Mouse (Mus musculus): ENCODE measurements around the gene Hist2h2aa1. TPM values are rescaled to one million over a fixed set of nuclear protein-coding genes. Genes with fewer than 3 reads are reported as not detected.

The Hist2h2aa1 gene
- polyA plus RNA-seq, 1 experiment from 2014 or later, result 14.6 TPM

GRCm38 (mm10) chr3:96226695-96227648 lies 18.3 kb upstream of the Hist2h2aa1 start:
- no peak overlapping the region for H3K4me3 ChIP-seq (ENCODE audit: low read depth, low read length)
- ATAC-seq (ENCODE audit: low FRiP score) (no peak), DNase-seq (ENCODE audit: low spot score) (no peak)
- H3K27ac ChIP-seq (ENCODE audit: low read depth, low read length), result no peak overlapping the region
- H3K4me1 ChIP-seq (replicated peaks; ENCODE audit: control insufficient read depth, insufficient read depth, low read length), result peaks cover under 1% of the 10 kb centered on the region; the same call in 1 of the 2 replicates
- 74% methylated on average over 8 of the region's 8 CpGs for WGBS
- H3K9ac ChIP-seq (ENCODE audit: low read depth, low read length), result no peak overlapping the region
- H3K4me2 ChIP-seq (replicated peaks; ENCODE audit: low read depth, low read length), result no peak overlapping the region
- no peaks in the 10 kb centered on the region for H3K9me3 ChIP-seq (ENCODE audit: control insufficient read depth, low read length)
- no peaks in the 10 kb centered on the region for H3K36me3 ChIP-seq (ENCODE audit: control insufficient read depth, insufficient read depth, low read length)
- H3K27me3 ChIP-seq (ENCODE audit: control insufficient read depth, insufficient read depth, low read length), result no peaks in the 10 kb centered on the region

GRCm38 (mm10) chr3:96228828-96229227 lies 16.5 kb upstream of the Hist2h2aa1 start:
- no peaks in the 10 kb centered on the region for H3K27me3 ChIP-seq (ENCODE audit: control insufficient read depth, insufficient read depth, low read length)
- DNase-seq (ENCODE audit: low spot score), result no peak
- no peak overlapping the region for H3K9ac ChIP-seq (ENCODE audit: low read depth, low read length)
- no peak overlapping the region for H3K27ac ChIP-seq (ENCODE audit: low read depth, low read length)
- ATAC-seq (ENCODE audit: low FRiP score), result no peak
- WGBS, result 73% methylated on average over 2 of the region's 2 CpGs
- no peak overlapping the region for H3K4me3 ChIP-seq (ENCODE audit: low read depth, low read length)
- H3K4me2 ChIP-seq (replicated peaks; ENCODE audit: low read depth, low read length), result no peak overlapping the region
- H3K9me3 ChIP-seq (ENCODE audit: control insufficient read depth, low read length), result no peaks in the 10 kb centered on the region
- H3K4me1 ChIP-seq (replicated peaks; ENCODE audit: control insufficient read depth, insufficient read depth, low read length), result no peaks in the 10 kb centered on the region; the same call in 1 of the 2 replicates
- no peaks in the 10 kb centered on the region for H3K36me3 ChIP-seq (ENCODE audit: control insufficient read depth, insufficient read depth, low read length)

- Histone ChIP-seq H3K27me3 (ENCODE audit: control insufficient read depth, insufficient read depth, low read length) (no peaks in the 10 kb centered on the region), H3K4me2 (replicated peaks; ENCODE audit: low read depth, low read length) (no peak overlapping the region), H3K4me3 (ENCODE audit: low read depth, low read length) (no peak overlapping the region), H3K4me1 (replicated peaks; ENCODE audit: control insufficient read depth, insufficient read depth, low read length) (no peaks in the 10 kb centered on the region; the same call in 1 of the 2 replicates), H3K9me3 (ENCODE audit: control insufficient read depth, low read length) (no peaks in the 10 kb centered on the region), H3K9ac (ENCODE audit: low read depth, low read length) (no peak overlapping the region), H3K27ac (ENCODE audit: low read depth, low read length) (no peak overlapping the region), H3K36me3 (ENCODE audit: control insufficient read depth, insufficient read depth, low read length) (no peaks in the 10 kb centered on the region)
- no peak for DNase-seq (ENCODE audit: low spot score)
- ATAC-seq (ENCODE audit: low FRiP score), result no peak
- 81% methylated on average over 2 of the region's 2 CpGs for WGBS
Observed at GRCm38 (mm10) chr3:96230404-96230803, 14.9 kb upstream of the Hist2h2aa1 start.

GRCm38 (mm10) chr3:96230910-96231757 lies 14.2 kb upstream of the Hist2h2aa1 start:
- ATAC-seq (ENCODE audit: low FRiP score) (no peak), DNase-seq (ENCODE audit: low spot score) (no peak)
- no peak overlapping the region for H3K4me3 ChIP-seq (ENCODE audit: low read depth, low read length)
- H3K4me2 ChIP-seq (replicated peaks; ENCODE audit: low read depth, low read length), result no peak overlapping the region
- no peaks in the 10 kb centered on the region for H3K4me1 ChIP-seq (replicated peaks; ENCODE audit: control insufficient read depth, insufficient read depth, low read length)
- no peak overlapping the region for H3K9ac ChIP-seq (ENCODE audit: low read depth, low read length)
- no peaks in the 10 kb centered on the region for H3K36me3 ChIP-seq (ENCODE audit: control insufficient read depth, insufficient read depth, low read length)
- H3K9me3 ChIP-seq (ENCODE audit: control insufficient read depth, low read length), result no peaks in the 10 kb centered on the region
- 72% methylated on average over 4 of the region's 4 CpGs for WGBS
- H3K27me3 ChIP-seq (ENCODE audit: control insufficient read depth, insufficient read depth, low read length), result no peaks in the 10 kb centered on the region
- H3K27ac ChIP-seq (ENCODE audit: low read depth, low read length), result no peak overlapping the region

- no peak for ATAC-seq (ENCODE audit: low FRiP score)
- WGBS, result 59% methylated on average over 2 of the region's 2 CpGs
- H3K4me3 ChIP-seq (ENCODE audit: low read depth, low read length), result no peak overlapping the region
Observed at GRCm38 (mm10) chr3:96231758-96232120, 13.6 kb upstream of the Hist2h2aa1 start.

DNA sequence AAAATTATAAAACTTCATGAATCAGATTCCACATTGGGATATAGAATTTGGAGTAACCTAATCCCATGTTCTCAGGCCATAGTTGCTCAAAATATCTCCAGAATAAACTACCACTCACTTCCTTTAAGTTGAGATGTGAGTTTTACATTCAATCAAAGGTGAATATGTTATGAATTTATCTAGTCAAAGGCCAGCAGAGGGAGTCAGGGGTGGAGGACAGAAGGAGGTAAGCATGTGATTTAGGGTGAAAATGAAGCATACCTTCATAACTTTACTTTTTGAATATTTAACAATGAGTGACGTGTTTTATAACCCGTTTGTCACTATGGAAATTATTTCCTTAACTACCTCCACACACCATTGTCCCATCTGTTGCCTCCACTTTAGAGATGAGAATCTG lies 10.4 kb upstream of the Hist2h2aa1 start:
- no peak overlapping the region for H3K27ac ChIP-seq (ENCODE audit: low read depth, low read length)
- H3K4me2 ChIP-seq (replicated peaks; ENCODE audit: low read depth, low read length), result no peak overlapping the region
- no peaks in the 10 kb centered on the region for H3K9me3 ChIP-seq (ENCODE audit: control insufficient read depth, low read length)
- ATAC-seq (ENCODE audit: low FRiP score) (no peak), DNase-seq (ENCODE audit: low spot score) (no peak)
- H3K4me3 ChIP-seq (ENCODE audit: low read depth, low read length), result no peak overlapping the region
- H3K9ac ChIP-seq (ENCODE audit: low read depth, low read length), result no peak overlapping the region
- 91% methylated on average over 2 of the region's 2 CpGs for WGBS
- H3K27me3 ChIP-seq (ENCODE audit: control insufficient read depth, insufficient read depth, low read length), result no peaks in the 10 kb centered on the region
- peaks cover 3% of the 10 kb centered on the region; the same call in 1 of the 2 replicates for H3K4me1 ChIP-seq (replicated peaks; ENCODE audit: control insufficient read depth, insufficient read depth, low read length)
- no peaks in the 10 kb centered on the region for H3K36me3 ChIP-seq (ENCODE audit: control insufficient read depth, insufficient read depth, low read length)

More at GRCm38 (mm10) chr3:96231758-96232120, 13.6 kb upstream of the Hist2h2aa1 start:
- H3K36me3 ChIP-seq (ENCODE audit: control insufficient read depth, insufficient read depth, low read length), result no peaks in the 10 kb centered on the region
- no peak overlapping the region for H3K9ac ChIP-seq (ENCODE audit: low read depth, low read length)
- H3K27me3 ChIP-seq (ENCODE audit: control insufficient read depth, insufficient read depth, low read length), result no peaks in the 10 kb centered on the region
- H3K9me3 ChIP-seq (ENCODE audit: control insufficient read depth, low read length), result no peaks in the 10 kb centered on the region
- no peak overlapping the region for H3K27ac ChIP-seq (ENCODE audit: low read depth, low read length)
- DNase-seq (ENCODE audit: low spot score), result no peak
- H3K4me1 ChIP-seq (replicated peaks; ENCODE audit: control insufficient read depth, insufficient read depth, low read length), result no peaks in the 10 kb centered on the region
- H3K4me2 ChIP-seq (replicated peaks; ENCODE audit: low read depth, low read length), result no peak overlapping the region

- H3K27ac ChIP-seq (ENCODE audit: low read depth, low read length), result no peak overlapping the region
- H3K9me3 ChIP-seq (ENCODE audit: control insufficient read depth, low read length), result no peaks in the 10 kb centered on the region
- DNase-seq (ENCODE audit: low spot score), result no peak
- H3K4me3 ChIP-seq (ENCODE audit: low read depth, low read length), result no peak overlapping the region
- H3K4me1 ChIP-seq (replicated peaks; ENCODE audit: control insufficient read depth, insufficient read depth, low read length), result peaks cover 3% of the 10 kb centered on the region; the same call in 1 of the 2 replicates
- no peaks in the 10 kb centered on the region for H3K36me3 ChIP-seq (ENCODE audit: control insufficient read depth, insufficient read depth, low read length)
- no peaks in the 10 kb centered on the region for H3K27me3 ChIP-seq (ENCODE audit: control insufficient read depth, insufficient read depth, low read length)
- 58% methylated on average over 3 of the region's 3 CpGs for WGBS
- H3K9ac ChIP-seq (ENCODE audit: low read depth, low read length), result no peak overlapping the region
- no peak for ATAC-seq (ENCODE audit: low FRiP score)
- no peak overlapping the region for H3K4me2 ChIP-seq (replicated peaks; ENCODE audit: low read depth, low read length)
Observed at GRCm38 (mm10) chr3:96235836-96236235, 9.5 kb upstream of the Hist2h2aa1 start.

- Histone ChIP-seq H3K36me3 (ENCODE audit: control insufficient read depth, insufficient read depth, low read length) (no peaks in the 10 kb centered on the region), H3K4me3 (ENCODE audit: low read depth, low read length) (peak overlapping the region; percentile 16), H3K4me2 (replicated peaks; ENCODE audit: low read depth, low read length) (peak overlapping the region; percentile 49), H3K27me3 (ENCODE audit: control insufficient read depth, insufficient read depth, low read length) (no peaks in the 10 kb centered on the region), H3K9me3 (ENCODE audit: control insufficient read depth, low read length) (no peaks in the 10 kb centered on the region), H3K9ac (ENCODE audit: low read depth, low read length) (peak overlapping the region; percentile 72; the same call in 1 of the 2 replicates), H3K4me1 (replicated peaks; ENCODE audit: control insufficient read depth, insufficient read depth, low read length) (peaks cover 3% of the 10 kb centered on the region; the same call in 1 of the 2 replicates), H3K27ac (ENCODE audit: low read depth, low read length) (0 out of 2 replicates have a peak overlapping the region, but pooled peaks have one; percentile 30)
- ATAC-seq (ENCODE audit: low FRiP score) (no peak), DNase-seq (ENCODE audit: low spot score) (peak; percentile 23)
- WGBS, result 94% methylated on average over 4 of the region's 4 CpGs
Observed at GRCm38 (mm10) chr3:96236834-96237334, 8.4 kb upstream of the Hist2h2aa1 start.

All from hindbrain, embryonic 11.5 days (tissue).